Mouse (Mus musculus) kidney, postnatal 36 days (tissue): ENCODE measurements around the gene Zdhhc22.

Experiments
- DNase-seq, 2 experiments: peaks; one replicate each; pipeline ENCODE4 v3.0.0; 2021 to 2022; ENCODE audit warnings: mixed read lengths in 2 of 2

Zdhhc22 gene

GRCm38 (mm10) chr12:86960791-86961335 is 29.4 kb downstream of the Zdhhc22 start:
- no peak for DNase-seq

GRCm38 (mm10) chr12:86960138-86960537 is 30.1 kb downstream of the Zdhhc22 start:
- no peak for DNase-seq

GRCm38 (mm10) chr12:86959661-86960060 is 30.6 kb downstream of the Zdhhc22 start:
- DNase-seq: no peak

- DNase-seq: no peak
These were observed 31.7 kb downstream of the Zdhhc22 start for GRCm38 (mm10) chr12:86958558-86958957.

GRCm38 (mm10) chr12:86955894-86956293 is 34.3 kb downstream of the Zdhhc22 start:
- no peak for DNase-seq

GRCm38 (mm10) chr12:86952331-86952850 is 37.8 kb downstream of the Zdhhc22 start:
- no peak for DNase-seq

GRCm38 (mm10) chr12:86950961-86951360 is 39.3 kb downstream of the Zdhhc22 start:
- DNase-seq: no peak

GRCm38 (mm10) chr12:86950161-86950960 is 39.9 kb downstream of the Zdhhc22 start:
- DNase-seq: no peak

GRCm38 (mm10) chr12:86949501-86949900 is 40.7 kb downstream of the Zdhhc22 start:
- no peak for DNase-seq

GRCm38 (mm10) chr12:86948627-86949026 is 41.6 kb downstream of the Zdhhc22 start:
- DNase-seq: peak in 1 of 2 experiments; percentile 72

GRCm38 (mm10) chr12:86947681-86948401 is 42.4 kb downstream of the Zdhhc22 start:
- peak; percentile 80 to 86 for DNase-seq

GRCm38 (mm10) chr12:86946862-86947574 is 43.2 kb downstream of the Zdhhc22 start, which contains the start of gene Cipc:
Gene Cipc (plus strand): TSS chr12:86947043.
- DNase-seq: peak; percentile 98 to 99

GRCm38 (mm10) chr12:86946301-86946781 is 43.9 kb downstream of the Zdhhc22 start:
- peak in 1 of 2 experiments; percentile 21 for DNase-seq

GRCm38 (mm10) chr12:86945126-86945525 is 45.1 kb downstream of the Zdhhc22 start:
- peak; percentile 85 to 89 for DNase-seq

GRCm38 (mm10) chr12:86943421-86943820 is 46.8 kb downstream of the Zdhhc22 start:
- DNase-seq: no peak

GRCm38 (mm10) chr12:86941734-86942486 is 48.3 kb downstream of the Zdhhc22 start:
- DNase-seq: no peak

- DNase-seq: no peak
These were observed 49.1 kb downstream of the Zdhhc22 start for GRCm38 (mm10) chr12:86941173-86941572.

- DNase-seq: peak; percentile 48 to 78
These were observed 51.7 kb downstream of the Zdhhc22 start for GRCm38 (mm10) chr12:86938571-86938970.

GRCm38 (mm10) chr12:86936587-86937343 is 53.5 kb downstream of the Zdhhc22 start:
- DNase-seq: peak in 1 of 2 experiments; percentile 53

GRCm38 (mm10) chr12:86935692-86936282 is 54.4 kb downstream of the Zdhhc22 start:
- no peak for DNase-seq
